Mouse (Mus musculus) midbrain, postnatal 0 days (tissue): ENCODE data around the gene Crhr1. TPM values are rescaled to one million over a fixed set of nuclear protein-coding genes. Genes with fewer than 3 reads are reported as not detected.

Experiments used
- ATAC-seq: fragments of 200-750 bp; cut with Nextera tagmentation; 2 replicates; pipeline ENCODE4 v1.8.0; 2017; ENCODE audit warnings: moderate number of reproducible peaks, mild to moderate bottlenecking, moderate TSS enrichment, moderate library complexity; ENCODE audit not compliant: low FRiP score
- DNase-seq: peaks from one replicate; pipeline ENCODE4 v3.0.0-alpha.2; 2015; ENCODE audit warnings: low spot score
- H3K27ac ChIP-seq: fragments of 300-500 bp; sonication (generic); 2 replicates; pipeline ENCODE4 v1.5.1; 2014; ENCODE audit warnings: low read depth, mild to moderate bottlenecking, low read length, mixed read lengths
- H3K27me3 ChIP-seq: fragments of 300-500 bp; sonication (generic); 2 replicates; pipeline ENCODE4 v1.6.1; 2014; ENCODE audit warnings: low read length, control low read depth, mixed read lengths; ENCODE audit not compliant: insufficient read depth
- H3K36me3 ChIP-seq: fragments of 300-500 bp; sonication (generic); 2 replicates; pipeline ENCODE4 v1.6.1; 2014; ENCODE audit warnings: low read length, control low read depth, mixed read lengths; ENCODE audit not compliant: insufficient read depth
- H3K4me1 ChIP-seq: fragments of 300-500 bp; sonication (generic); 2 replicates; pipeline ENCODE4 v1.6.1; 2014; ENCODE audit warnings: mild to moderate bottlenecking, control low read depth, antibody characterized with exemption, low read length, mixed read lengths; ENCODE audit not compliant: insufficient read depth
- H3K4me2 ChIP-seq: fragments of 300-500 bp; sonication (generic); 2 replicates; pipeline ENCODE4 v1.6.1; 2014; ENCODE audit warnings: low read depth, mild to moderate bottlenecking, low read length, mixed read lengths; ENCODE audit not compliant: poor library complexity, severe bottlenecking
- H3K4me3 ChIP-seq: fragments of 300-500 bp; sonication (generic); 2 replicates; pipeline ENCODE4 v1.5.1; 2014; ENCODE audit warnings: low read depth, mild to moderate bottlenecking, low read length, moderate library complexity
- H3K9ac ChIP-seq: fragments of 300-500 bp; sonication (generic); replicated peaks from 2 replicates; pipeline ENCODE4 v1.6.1; 2014; ENCODE audit warnings: mild to moderate bottlenecking, low read length, moderate library complexity, mixed read lengths; ENCODE audit not compliant: poor library complexity, severe bottlenecking
- H3K9me3 ChIP-seq: fragments of 300-500 bp; sonication (generic); 2 replicates; pipeline ENCODE4 v1.6.1; 2016; ENCODE audit warnings: low read length, control low read depth
- CTCF ChIP-seq: IDR thresholded peaks from 2 replicates; pipeline ENCODE4 v1.5.1; 2016; ENCODE audit warnings: antibody characterized with exemption, mild to moderate bottlenecking
- WGBS: fragments of 180-500 bp; shearing (Covaris S2); extraction: QIAGEN DNeasy Blood & Tissue Kit; methylation state at CpG from one replicate; pipeline ENCODE4 v1.1.7; 2014; 5-methylcytosine and 5-hydroxymethylcytosine counted together
- polyA plus RNA-seq: library from polyadenylated mRNA; unstranded; fragments of >200 nt; fragmentation: Nextera tagmentation; extraction: Ambion mirVana; gene quantifications from 2 replicates; pipeline ENCODE4 v1.2.1, GENCODE M21; 2015
- total RNA-seq: library from RNA; depleted of rRNA; stranded (reverse); fragments of >200 nt; gene quantifications from 2 replicates; pipeline ENCODE4 v1.2.3, GENCODE M21; 2014

Gene Crhr1
- total and polyA plus RNA-seq, 2 experiments from 2014 or later = 7.2 to 28.0 TPM

DNA sequence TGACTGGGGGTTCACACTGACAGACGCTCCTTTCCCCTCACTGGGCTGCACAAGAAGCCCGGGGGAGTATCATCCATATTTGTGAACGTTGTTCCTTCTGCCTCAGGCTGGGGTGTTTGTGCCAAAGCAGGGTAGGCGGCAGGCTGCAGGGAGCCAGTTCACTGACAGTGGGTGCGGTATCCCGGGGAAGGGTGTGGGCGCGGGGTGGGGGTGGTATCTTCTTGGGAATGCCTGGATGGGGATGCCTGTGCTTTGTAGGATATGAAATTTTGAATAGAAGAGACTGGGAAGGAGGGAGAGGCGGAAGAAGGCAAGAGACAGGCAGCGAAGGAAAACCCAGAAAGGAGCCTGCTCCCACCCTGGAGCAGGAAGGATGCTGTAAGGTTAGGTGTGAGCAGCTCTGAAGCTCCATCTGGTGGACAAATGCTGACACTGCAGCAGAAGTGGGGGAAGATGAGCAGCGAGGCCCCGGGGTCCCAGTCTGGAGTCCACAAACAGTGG is 38.7 kb downstream of the Crhr1 start:
- Histone ChIP-seq H3K36me3 (no peaks in the 10 kb centered on the region), H3K27me3 (no peaks in the 10 kb centered on the region), H3K9ac (peak overlapping the region; percentile 33; the same call in 1 of the 2 replicates), H3K4me3 (0 out of 2 replicates have a peak overlapping the region, but pooled peaks have one; percentile 6), H3K4me1 (no peaks in the 10 kb centered on the region), H3K27ac (no peak overlapping the region), H3K9me3 (no peaks in the 10 kb centered on the region), H3K4me2 (peak overlapping the region; percentile 35)
- 33% methylated on average over 12 of the region's 12 CpGs for WGBS
- TF ChIP-seq CTCF = peak; percentile 98
- peak; percentile 72 for ATAC-seq
- peak; percentile 76 for DNase-seq

DNA sequence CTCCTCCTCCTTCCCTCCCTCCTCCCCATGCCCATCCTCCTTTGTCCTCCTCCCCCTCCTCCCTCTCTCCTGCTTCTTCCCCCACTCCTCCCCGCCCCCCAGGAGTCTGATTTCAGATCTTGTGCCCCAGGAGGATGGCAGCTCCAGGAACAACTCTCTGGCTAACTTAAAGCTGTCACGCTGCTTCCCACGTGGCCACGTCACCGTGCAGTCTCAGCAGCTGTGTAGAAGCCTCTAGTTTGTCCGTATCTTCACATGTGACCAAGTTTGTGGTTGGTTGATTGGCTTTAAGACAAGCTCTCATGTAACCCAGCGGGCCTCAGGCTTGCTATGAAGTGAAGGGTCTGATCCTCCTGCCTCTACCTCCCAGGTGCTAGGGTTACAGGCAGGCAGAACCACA is 46.2 kb downstream of the Crhr1 start:
- Histone ChIP-seq H3K36me3 (no peaks in the 10 kb centered on the region), H3K9me3 (no peaks in the 10 kb centered on the region), H3K9ac (no peak overlapping the region), H3K27me3 (no peaks in the 10 kb centered on the region), H3K4me2 (no peak overlapping the region), H3K4me3 (no peak overlapping the region), H3K4me1 (no peaks in the 10 kb centered on the region), H3K27ac (no peak overlapping the region)
- ATAC-seq (0 out of 2 replicates have a peak, but pooled peaks have one; percentile 20), DNase-seq (no peak)
- TF ChIP-seq CTCF = no peak
- WGBS = 28% methylated on average over 7 of the region's 7 CpGs

DNA sequence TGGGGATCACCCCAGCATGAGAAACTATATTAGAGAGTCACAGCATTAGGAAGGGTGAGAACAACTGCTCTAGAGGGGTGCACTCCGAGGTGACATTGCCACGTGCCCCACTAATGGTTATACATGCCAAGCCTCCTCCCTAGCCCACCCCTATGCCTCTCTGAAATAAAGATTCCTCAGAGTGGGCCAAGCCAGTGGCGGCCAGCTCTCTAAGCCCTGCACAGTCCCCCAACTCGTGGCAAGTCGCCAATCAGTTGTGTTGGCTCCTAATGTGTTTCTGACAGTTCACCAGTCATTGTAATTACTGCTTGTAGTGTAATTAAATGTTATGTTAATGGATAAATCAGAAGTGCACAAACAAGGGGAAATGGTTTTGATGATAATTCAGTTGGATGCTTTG is 47.1 kb downstream of the Crhr1 start:
- ATAC-seq = no peak
- H3K9ac ChIP-seq = no peak overlapping the region
- peak; percentile 73 for DNase-seq

DNA sequence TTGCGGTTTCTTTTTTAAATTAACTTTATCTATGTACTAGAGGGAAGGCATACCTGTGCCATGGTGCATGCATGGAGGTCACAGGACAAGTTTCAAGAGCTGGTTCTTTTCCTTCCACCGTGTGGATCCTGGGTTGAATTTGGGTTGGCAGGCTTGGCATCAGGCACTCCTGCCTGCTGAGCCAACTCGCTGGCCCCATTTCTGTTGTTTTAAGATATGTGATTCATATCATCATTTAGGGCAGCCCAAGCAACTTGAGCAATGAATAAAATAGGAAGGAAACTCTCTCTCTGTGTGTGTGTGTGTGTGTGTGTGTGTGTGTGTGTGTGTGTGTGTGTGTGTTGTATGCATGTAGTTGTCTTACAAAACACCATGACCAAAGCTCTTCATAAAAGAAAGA is 49.5 kb downstream of the Crhr1 start:
- Histone ChIP-seq H3K4me2 (no peak overlapping the region), H3K27me3 (no peaks in the 10 kb centered on the region), H3K4me1 (no peaks in the 10 kb centered on the region), H3K36me3 (no peaks in the 10 kb centered on the region), H3K27ac (no peak overlapping the region), H3K9me3 (no peaks in the 10 kb centered on the region), H3K4me3 (no peak overlapping the region), H3K9ac (no peak overlapping the region)
- DNase-seq (no peak), ATAC-seq (no peak)
- no peak for TF ChIP-seq CTCF
- 87% methylated on average over 3 of the region's 3 CpGs for WGBS

More for the DNA sequence above, 47.1 kb downstream of the Crhr1 start:
- Histone ChIP-seq H3K36me3 (no peaks in the 10 kb centered on the region), H3K4me2 (no peak overlapping the region), H3K4me3 (no peak overlapping the region), H3K27me3 (no peaks in the 10 kb centered on the region), H3K4me1 (no peaks in the 10 kb centered on the region), H3K27ac (no peak overlapping the region), H3K9me3 (no peaks in the 10 kb centered on the region)
- 61% methylated on average over 5 of the region's 5 CpGs for WGBS
- TF ChIP-seq CTCF = no peak

DNA sequence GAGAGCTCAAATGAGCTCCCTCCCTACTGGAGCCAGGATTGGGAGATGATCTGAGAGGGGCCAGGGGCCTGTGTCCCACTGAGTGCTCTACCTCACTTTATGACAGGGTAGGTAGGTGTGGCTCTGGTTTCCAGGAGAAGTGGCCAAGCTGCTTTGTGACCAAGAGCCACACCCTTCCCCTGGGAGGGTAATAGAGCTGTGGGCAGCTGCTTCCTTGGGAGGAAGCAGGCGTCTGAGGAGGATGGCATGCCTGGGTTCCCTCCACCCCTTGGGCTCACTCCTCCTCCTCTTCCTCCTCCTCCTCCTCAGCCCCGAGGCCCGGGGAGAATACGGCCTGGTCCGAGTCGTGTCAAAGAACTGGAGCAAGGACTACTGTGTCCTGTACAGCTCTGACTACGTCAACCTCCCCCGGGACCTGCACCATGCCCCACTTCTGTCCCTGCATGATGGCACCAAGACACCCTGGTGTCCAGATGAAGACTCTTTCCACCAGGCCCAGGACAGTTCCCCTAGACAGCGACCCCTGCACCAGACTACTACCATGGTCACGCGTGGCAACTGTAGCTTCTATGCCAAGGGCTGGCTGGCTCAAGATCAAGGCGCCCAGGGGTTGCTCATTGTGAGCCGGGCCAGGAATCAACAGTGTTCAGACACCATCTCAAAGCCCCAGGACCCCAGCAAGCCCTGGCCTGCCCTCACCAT is 53.6 kb downstream of the Crhr1 start, which contains the start of gene Sppl2c:
Gene Sppl2c, plus strand, starts transcription at position 193 of the 702 bp plus-strand sequence.
- H3K4me2 ChIP-seq = no peak within 1 kb of the TSS
- H3K9me3 ChIP-seq = no peaks in the 10 kb centered on the region
- TF ChIP-seq CTCF = no peak
- WGBS = 83% methylated on average over 13 of the region's 13 CpGs
- no peak within 1 kb of the TSS for H3K27ac ChIP-seq
- no peaks in the 10 kb centered on the region for H3K4me1 ChIP-seq
- no peaks in the 10 kb centered on the region for H3K27me3 ChIP-seq
- H3K4me3 ChIP-seq = no peak within 1 kb of the TSS
- H3K9ac ChIP-seq = no peak within 1 kb of the TSS
- no peaks in the 10 kb centered on the region for H3K36me3 ChIP-seq
- DNase-seq (no peak), ATAC-seq (no peak)

DNA sequence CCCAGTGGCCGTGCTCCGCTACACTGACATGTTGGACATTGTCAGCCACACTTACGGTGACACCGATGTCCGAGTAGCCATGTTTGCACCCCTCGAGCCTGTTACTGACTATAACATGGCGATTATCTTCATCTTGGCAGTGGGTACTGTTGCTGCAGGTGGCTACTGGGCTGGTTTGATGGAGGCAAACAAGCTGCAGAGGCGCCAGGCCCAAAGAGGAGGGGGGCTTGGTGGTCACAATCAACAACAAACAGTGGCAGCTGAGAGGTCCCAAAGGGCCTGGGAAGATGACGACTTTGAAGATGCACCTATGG is 54.1 kb downstream of the Crhr1 start:
- no peak overlapping the region for H3K27ac ChIP-seq
- no peaks in the 10 kb centered on the region for H3K36me3 ChIP-seq
- H3K27me3 ChIP-seq = no peaks in the 10 kb centered on the region
- no peak overlapping the region for H3K4me3 ChIP-seq
- TF ChIP-seq CTCF = no peak
- DNase-seq (no peak), ATAC-seq (no peak)
- H3K4me1 ChIP-seq = no peaks in the 10 kb centered on the region
- no peak overlapping the region for H3K4me2 ChIP-seq
- 90% methylated on average over 9 of the region's 9 CpGs for WGBS
- H3K9ac ChIP-seq = no peak overlapping the region
- H3K9me3 ChIP-seq = no peaks in the 10 kb centered on the region
